Mouse (Mus musculus) lung, adult 2 months (tissue): ENCODE measurements around the gene Pyroxd1.

Experiments
- CTCF ChIP-seq: fragments of 200-500 bp; IDR thresholded peaks from 2 replicates; pipeline ENCODE4 v1.5.1; 2011; ENCODE audit warnings: mild to moderate bottlenecking, low read length, control low read depth; ENCODE audit not compliant: insufficient read depth
- POLR2A ChIP-seq: fragments of 200-500 bp; IDR thresholded peaks from 2 replicates; pipeline ENCODE4 v1.6.1; 2011; ENCODE audit warnings: low read depth, mild to moderate bottlenecking, control low read depth, low read length, borderline replicate concordance; ENCODE audit errors: extremely low read depth

- TF ChIP-seq CTCF: no peak
- no peak for TF ChIP-seq POLR2A
Observed at GRCm38 (mm10) chr6:142379961-142380360, 34.5 kb downstream of the Pyroxd1 start.
